Mouse (Mus musculus) adrenal gland, adult 10 weeks (tissue): ENCODE results near the gene Trim72. TPM values are rescaled to one million over a fixed set of nuclear protein-coding genes. Genes with fewer than 3 reads are reported as not detected.

Experiments
- polyA plus RNA-seq: library from polyadenylated mRNA; stranded (reverse); fragments of 350-450 nt; fragmentation: Illumina TruSeq; extraction: RNeasy Lipid Tissue Mini Kit (QIAGEN cat#74804); gene quantifications from one replicate; pipeline ENCODE4 v1.2.3, GENCODE M21; 2014; ENCODE audit warnings: low read depth, low replicate concordance

The Trim72 gene
- not detected for polyA plus RNA-seq

GRCm38 (mm10) chr7:128003688-128004087, at the start of gene Trim72:
Gene Trim72 (plus strand): TSS chr7:128003949.

GRCm38 (mm10) chr7:127967004-127967921, 36.5 kb upstream of the Trim72 start, which contains the start of gene Fus:
Gene Fus (plus strand): TSS chr7:127967457.

GRCm38 (mm10) chr7:127993341-127993977, 10.3 kb upstream of the Trim72 start, which contains the start of gene Pycard:
Gene Pycard (minus strand): TSS chr7:127993867.

Other genes with a start within 250 kb of the Trim72 start
- gene Orai3, start 234.1 kb upstream of the Trim72 start, polyA plus RNA-seq, result 5.6 TPM
- 7.7 TPM for gene Setd1a, start 227.3 kb upstream of the Trim72 start, polyA plus RNA-seq
- gene Gm49388, start 218.3 kb upstream of the Trim72 start, polyA plus RNA-seq, result not detected
- 17.3 TPM for gene Hsd3b7, start 203.3 kb upstream of the Trim72 start, polyA plus RNA-seq
- gene Stx4a, start 179.7 kb upstream of the Trim72 start, polyA plus RNA-seq, result 16.9 TPM
- 0.93 TPM for gene Stx1b, start 179.4 kb upstream of the Trim72 start, polyA plus RNA-seq
- gene Zfp646, start 127.7 kb upstream of the Trim72 start, polyA plus RNA-seq, result 7.7 TPM
- 3.4 TPM for gene Zfp668, start 127.1 kb upstream of the Trim72 start, polyA plus RNA-seq
- not detected for gene Prss53, start 113.0 kb upstream of the Trim72 start, polyA plus RNA-seq
- not detected for gene Gm21974, start 108.5 kb upstream of the Trim72 start, polyA plus RNA-seq
- 40.1 TPM for gene Vkorc1, start 108.3 kb upstream of the Trim72 start, polyA plus RNA-seq
- gene Bckdk, start 99.9 kb upstream of the Trim72 start, polyA plus RNA-seq, result 4.7 TPM
- 8.5 TPM for gene Kat8, start 91.4 kb upstream of the Trim72 start, polyA plus RNA-seq
- gene Prss8, start 73.8 kb upstream of the Trim72 start, polyA plus RNA-seq, result not detected
- gene Prss36, start 57.2 kb upstream of the Trim72 start, polyA plus RNA-seq, result not detected
- gene Fus, start 36.5 kb upstream of the Trim72 start, polyA plus RNA-seq, result 456 TPM
- gene Pycard, start 10.1 kb upstream of the Trim72 start, polyA plus RNA-seq, result 2.3 TPM
- 4.1 TPM for gene Itgam, start 58.7 kb downstream of the Trim72 start, polyA plus RNA-seq
- not detected for gene Gm49368, start 58.7 kb downstream of the Trim72 start, polyA plus RNA-seq
- 0.99 TPM for gene Itgax, start 125.6 kb downstream of the Trim72 start, polyA plus RNA-seq
- gene Itgad, start 150.4 kb downstream of the Trim72 start, polyA plus RNA-seq, result not detected
- not detected for gene Cox6a2, start 202.4 kb downstream of the Trim72 start, polyA plus RNA-seq
- 0.70 TPM for gene Armc5, start 233.4 kb downstream of the Trim72 start, polyA plus RNA-seq
- 5.8 TPM for gene 9130023H24Rik, start 234.1 kb downstream of the Trim72 start, polyA plus RNA-seq
- 3.3 TPM for gene Tgfb1i1, start 242.9 kb downstream of the Trim72 start, polyA plus RNA-seq